Mouse (Mus musculus) liver, embryonic 16.5 days (tissue): ENCODE measurements at regions not wholly inside any gene's neighbourhood (a gene's known extent, or its start where the extent isn't known, plus 50 kb on each side); places are given as distances from the start of the nearest gene placed in this dataset.
"Not testable (repeated sequence)": the region's sequence is repeated elsewhere in the genome, so short reads cannot be mapped to it uniquely, and the experiment has no call there.

Source experiments
- ATAC-seq: fragments of 200-750 bp; cut with Nextera tagmentation; 2 replicates; pipeline ENCODE4 v1.8.0; 2017; ENCODE audit warnings: low read depth, mild to moderate bottlenecking, moderate number of reproducible peaks, moderate library complexity
- H3K27ac ChIP-seq: fragments of 300-500 bp; sonication (generic); 2 replicates; pipeline ENCODE4 v1.5.1; 2014; ENCODE audit warnings: mild to moderate bottlenecking, low read length
- H3K27me3 ChIP-seq: fragments of 300-500 bp; sonication (generic); 2 replicates; pipeline ENCODE4 v1.6.1; 2014; ENCODE audit warnings: low read depth, low read length, mixed read lengths; ENCODE audit not compliant: control insufficient read depth, insufficient read depth
- H3K36me3 ChIP-seq: fragments of 300-500 bp; sonication (generic); 2 replicates; pipeline ENCODE4 v1.6.1; 2014; ENCODE audit warnings: mild to moderate bottlenecking; ENCODE audit not compliant: control insufficient read depth, insufficient read depth
- H3K4me1 ChIP-seq: fragments of 300-500 bp; sonication (generic); 2 replicates; pipeline ENCODE4 v1.6.1; 2014; ENCODE audit warnings: low read depth, low read length, mixed read lengths; ENCODE audit not compliant: control insufficient read depth
- H3K4me2 ChIP-seq: fragments of 300-500 bp; sonication (generic); 2 replicates; pipeline ENCODE4 v1.6.1; 2014; ENCODE audit warnings: low read depth, low read length, mixed read lengths
- H3K4me3 ChIP-seq: fragments of 300-500 bp; sonication (generic); 2 replicates; pipeline ENCODE4 v1.5.1; 2014; ENCODE audit warnings: low read depth, mild to moderate bottlenecking, low read length
- H3K9ac ChIP-seq: fragments of 300-500 bp; sonication (generic); 2 replicates; pipeline ENCODE4 v1.6.1; 2014; ENCODE audit warnings: low read depth, low read length
- H3K9me3 ChIP-seq: fragments of 300-500 bp; sonication (generic); replicated peaks from 2 replicates; pipeline ENCODE4 v1.6.1; 2016; ENCODE audit warnings: low read length; ENCODE audit not compliant: control insufficient read depth
- WGBS: fragments of 180-500 bp; shearing (Covaris S2); extraction: QIAGEN DNeasy Blood & Tissue Kit; methylation state at CpG from one replicate; pipeline ENCODE4 v1.1.7; 2014; ENCODE audit not compliant: insufficient replicate concordance; 5-methylcytosine and 5-hydroxymethylcytosine counted together

- ATAC-seq: no peak
- Histone ChIP-seq H3K36me3 (no peaks in the 10 kb centered on the region), H3K9me3 (no peaks in the 10 kb centered on the region), H3K9ac (no peak overlapping the region), H3K4me3 (no peak overlapping the region), H3K4me1 (no peaks in the 10 kb centered on the region), H3K4me2 (no peak overlapping the region), H3K27me3 (no peaks in the 10 kb centered on the region), H3K27ac (no peak overlapping the region)
These were observed 308.9 kb upstream of the Adamts5 start for GRCm38 (mm10) chr16:86210547-86210946.

GRCm38 (mm10) chr16:86209319-86209718 is 307.7 kb upstream of the Adamts5 start:
- H3K4me3 ChIP-seq: no peak overlapping the region
- no peaks in the 10 kb centered on the region for H3K36me3 ChIP-seq
- no peaks in the 10 kb centered on the region for H3K27me3 ChIP-seq
- ATAC-seq: no peak
- H3K4me2 ChIP-seq: no peak overlapping the region
- no peak overlapping the region for H3K9ac ChIP-seq
- H3K27ac ChIP-seq: no peak overlapping the region
- no peaks in the 10 kb centered on the region for H3K4me1 ChIP-seq
- H3K9me3 ChIP-seq: no peaks in the 10 kb centered on the region

- WGBS: 61% methylated on average over 1 of the region's 1 CpGs
- H3K4me2 ChIP-seq: no peak overlapping the region
- no peaks in the 10 kb centered on the region for H3K4me1 ChIP-seq
- no peak for ATAC-seq
- H3K4me3 ChIP-seq: no peak overlapping the region
- H3K9me3 ChIP-seq: no peaks in the 10 kb centered on the region
- H3K27me3 ChIP-seq: no peaks in the 10 kb centered on the region
- H3K9ac ChIP-seq: no peak overlapping the region
- H3K27ac ChIP-seq: no peak overlapping the region
- H3K36me3 ChIP-seq: no peaks in the 10 kb centered on the region
These were observed 288.2 kb upstream of the Adamts5 start for GRCm38 (mm10) chr16:86189874-86190273.

GRCm38 (mm10) chr16:86188966-86189365 is 287.3 kb upstream of the Adamts5 start:
- Histone ChIP-seq H3K4me2 (no peak overlapping the region), H3K4me3 (no peak overlapping the region), H3K36me3 (no peaks in the 10 kb centered on the region), H3K27me3 (no peaks in the 10 kb centered on the region), H3K9me3 (no peaks in the 10 kb centered on the region), H3K4me1 (no peaks in the 10 kb centered on the region), H3K9ac (no peak overlapping the region), H3K27ac (no peak overlapping the region)
- ATAC-seq: no peak
- 52% methylated on average over 3 of the region's 3 CpGs for WGBS

- H3K9me3 ChIP-seq, H3K4me2 ChIP-seq, H3K27ac ChIP-seq, H3K4me3 ChIP-seq, ATAC-seq, H3K36me3 ChIP-seq, H3K27me3 ChIP-seq, H3K9ac ChIP-seq, H3K4me1 ChIP-seq: not testable (repeated sequence)
- 51% methylated on average over 4 of the region's 4 CpGs for whole genome bisulfite sequencing
These were observed 286.0 kb upstream of the Adamts5 start for GRCm38 (mm10) chr16:86187609-86188008.

- H3K4me1 ChIP-seq: no peaks in the 10 kb centered on the region
- H3K27ac ChIP-seq: no peak overlapping the region
- WGBS: 51% methylated on average over 4 of the region's 4 CpGs
- no peak overlapping the region for H3K4me2 ChIP-seq
- H3K9ac ChIP-seq: no peak overlapping the region
- no peaks in the 10 kb centered on the region for H3K36me3 ChIP-seq
- H3K27me3 ChIP-seq: no peaks in the 10 kb centered on the region
- no peak overlapping the region for H3K4me3 ChIP-seq
- no peaks in the 10 kb centered on the region for H3K9me3 ChIP-seq
- ATAC-seq: no peak
These were observed 257.6 kb upstream of the Adamts5 start for GRCm38 (mm10) chr16:86159021-86159815.

- no peak for ATAC-seq
- Histone ChIP-seq H3K36me3 (no peaks in the 10 kb centered on the region), H3K27me3 (no peaks in the 10 kb centered on the region), H3K4me2 (no peak overlapping the region), H3K4me1 (no peaks in the 10 kb centered on the region), H3K9ac (no peak overlapping the region), H3K4me3 (no peak overlapping the region), H3K27ac (no peak overlapping the region), H3K9me3 (no peaks in the 10 kb centered on the region)
- 42% methylated on average over 3 of the region's 3 CpGs for WGBS
These were observed 236.5 kb upstream of the Adamts5 start for GRCm38 (mm10) chr16:86138171-86138570.

- Histone ChIP-seq H3K9ac (no peak overlapping the region), H3K4me1 (no peaks in the 10 kb centered on the region), H3K36me3 (no peaks in the 10 kb centered on the region), H3K4me2 (no peak overlapping the region), H3K27ac (no peak overlapping the region), H3K27me3 (no peaks in the 10 kb centered on the region), H3K4me3 (no peak overlapping the region), H3K9me3 (no peaks in the 10 kb centered on the region)
- ATAC-seq: no peak
- WGBS: 42% methylated on average over 3 of the region's 3 CpGs
These were observed 234.5 kb upstream of the Adamts5 start for GRCm38 (mm10) chr16:86136169-86136568.

- ATAC-seq: no peak
- Histone ChIP-seq H3K27ac (no peak overlapping the region), H3K9ac (no peak overlapping the region), H3K9me3 (no peaks in the 10 kb centered on the region), H3K4me2 (no peak overlapping the region), H3K4me1 (no peaks in the 10 kb centered on the region), H3K4me3 (no peak overlapping the region), H3K36me3 (no peaks in the 10 kb centered on the region), H3K27me3 (no peaks in the 10 kb centered on the region)
- WGBS: 65% methylated on average over 4 of the region's 4 CpGs
These were observed 225.8 kb upstream of the Adamts5 start for GRCm38 (mm10) chr16:86127391-86127790.
